Mouse (Mus musculus) limb, embryonic 13.5 days (tissue): ENCODE results near the gene Hsd3b5. TPM values are rescaled to one million over a fixed set of nuclear protein-coding genes. Genes with fewer than 3 reads are reported as not detected.

Source experiments
- polyA plus RNA-seq: library from polyadenylated mRNA; unstranded; fragments of >200 nt; fragmentation: Nextera tagmentation; extraction: Ambion mirVana; gene quantifications from 2 replicates; pipeline ENCODE4 v1.2.1, GENCODE M21; 2015

Hsd3b5 gene
- polyA plus RNA-seq, 1 experiment from 2014 or later: not detected

Other genes with a start within 250 kb of the Hsd3b5 start
- 8.5 and 9.0 TPM in 2 replicates for gene Zfp697, start 247.8 kb downstream of the Hsd3b5 start, polyA plus RNA-seq
- not detected in 2 replicates for gene Gm4450, start 173.1 kb downstream of the Hsd3b5 start, polyA plus RNA-seq
- not detected in 2 replicates for gene Hsd3b4, start 119.7 kb downstream of the Hsd3b5 start, polyA plus RNA-seq
- gene Gm10681, start 41.4 kb downstream of the Hsd3b5 start, polyA plus RNA-seq: not detected in 2 replicates
- not detected in 2 replicates for gene Hsd3b2, start 94.3 kb upstream of the Hsd3b5 start, polyA plus RNA-seq
- 0.08 TPM in 1 of 2 replicates, not detected in the other for gene Hsd3b3, start 132.9 kb upstream of the Hsd3b5 start, polyA plus RNA-seq
- gene Hsd3b6, start 184.2 kb upstream of the Hsd3b5 start, polyA plus RNA-seq: 16.3 and 17.4 TPM in 2 replicates
- gene Hsd3b1, start 229.5 kb upstream of the Hsd3b5 start, polyA plus RNA-seq: not detected in 2 replicates